Mouse (Mus musculus) G1E (cell line): ENCODE data around the gene Nkx1-2.

Experiments
- CTCF ChIP-seq: IDR thresholded peaks from 2 replicates; pipeline ENCODE4 v1.5.1; 2012; ENCODE audit warnings: low read depth, low read length, inconsistent platforms, mixed read lengths
- GATA1 ChIP-seq: IDR thresholded peaks from 2 replicates; pipeline ENCODE4 v1.6.1; 2012; ENCODE audit warnings: borderline replicate concordance, low read length, inconsistent platforms, mixed read lengths
- POLR2AphosphoS5 ChIP-seq: IDR thresholded peaks from 2 replicates; pipeline ENCODE4 v1.6.1; 2012; ENCODE audit warnings: low read depth, low read length, inconsistent platforms; ENCODE audit not compliant: insufficient replicate concordance

- TF ChIP-seq CTCF = no peak
- no peak for TF ChIP-seq GATA1
- no peak for TF ChIP-seq POLR2AphosphoS5
These were observed at the start of gene Nkx1-2 for GRCm38 (mm10) chr7:132599071-132599975.
